Mouse (Mus musculus) embryonic facial prominence, embryonic 14.5 days (tissue): ENCODE measurements around the gene Gm21083. TPM values are rescaled to one million over a fixed set of nuclear protein-coding genes. Genes with fewer than 3 reads are reported as not detected.
"Not testable (repeated sequence)": the region's sequence is repeated elsewhere in the genome, so short reads cannot be mapped to it uniquely, and the experiment has no call there.

Experiments
- ATAC-seq: fragments of 200-750 bp; cut with Nextera tagmentation; 2 replicates; pipeline ENCODE4 v1.8.0; 2017; ENCODE audit warnings: low read depth, moderate number of reproducible peaks, moderate TSS enrichment
- DNase-seq: peaks from one replicate; pipeline ENCODE4 v3.0.0-alpha.2; 2015; ENCODE audit warnings: low spot score
- H3K27ac ChIP-seq: fragments of 300-500 bp; sonication (generic); replicated peaks from 2 replicates; pipeline ENCODE4 v1.5.1; 2014; ENCODE audit warnings: low read depth, mild to moderate bottlenecking, low read length, moderate library complexity
- H3K27me3 ChIP-seq: fragments of 300-500 bp; sonication (generic); replicated peaks from 2 replicates; pipeline ENCODE4 v1.6.1; 2014; ENCODE audit warnings: low read length; ENCODE audit not compliant: control insufficient read depth, insufficient read depth
- H3K36me3 ChIP-seq: fragments of 300-500 bp; sonication (generic); 2 replicates; pipeline ENCODE4 v1.6.1; 2014; ENCODE audit warnings: low read length, mixed read lengths; ENCODE audit not compliant: control insufficient read depth, insufficient read depth
- H3K4me1 ChIP-seq: fragments of 300-500 bp; sonication (generic); 2 replicates; pipeline ENCODE4 v1.6.1; 2014; ENCODE audit warnings: antibody characterized with exemption, low read length; ENCODE audit not compliant: control insufficient read depth, insufficient read depth
- H3K4me2 ChIP-seq: fragments of 300-500 bp; sonication (generic); 2 replicates; pipeline ENCODE4 v1.6.1; 2014; ENCODE audit warnings: low read depth, mild to moderate bottlenecking, low read length, moderate library complexity, mixed read lengths
- H3K4me3 ChIP-seq: fragments of 300-500 bp; sonication (generic); 2 replicates; pipeline ENCODE4 v1.5.1; 2014; ENCODE audit warnings: low read depth, mild to moderate bottlenecking, low read length
- H3K9ac ChIP-seq: fragments of 300-500 bp; sonication (generic); 2 replicates; pipeline ENCODE4 v1.6.1; 2014; ENCODE audit warnings: low read depth, mild to moderate bottlenecking, low read length, moderate library complexity, mixed read lengths
- H3K9me3 ChIP-seq: fragments of 300-500 bp; sonication (generic); 2 replicates; pipeline ENCODE4 v1.6.1; 2016; ENCODE audit warnings: low read length; ENCODE audit not compliant: control insufficient read depth
- WGBS: fragments of 180-500 bp; shearing (Covaris S2); extraction: QIAGEN DNeasy Blood & Tissue Kit; methylation state at CpG from one replicate; pipeline ENCODE4 v1.1.7; 2014; 5-methylcytosine and 5-hydroxymethylcytosine counted together
- polyA plus RNA-seq: library from polyadenylated mRNA; unstranded; fragments of >200 nt; fragmentation: Nextera tagmentation; extraction: Ambion mirVana; gene quantifications from 2 replicates; pipeline ENCODE4 v1.2.1, GENCODE M21; 2014

Gm21083 gene
- not detected in 2 replicates for polyA plus RNA-seq

- H3K4me1 ChIP-seq, H3K27me3 ChIP-seq, H3K4me2 ChIP-seq, DNase-seq, H3K4me3 ChIP-seq, H3K36me3 ChIP-seq, H3K9me3 ChIP-seq, H3K9ac ChIP-seq, H3K27ac ChIP-seq, ATAC-seq: not testable (repeated sequence)
- WGBS, result no CpG with 5 or more reads among the region's 1 CpGs
Measured at GRCm38 (mm10) chr5:15577033-15577432, at the start of gene Gm21083. TSS of gene Gm21083 (plus strand) at chr5:15577333.

DNA sequence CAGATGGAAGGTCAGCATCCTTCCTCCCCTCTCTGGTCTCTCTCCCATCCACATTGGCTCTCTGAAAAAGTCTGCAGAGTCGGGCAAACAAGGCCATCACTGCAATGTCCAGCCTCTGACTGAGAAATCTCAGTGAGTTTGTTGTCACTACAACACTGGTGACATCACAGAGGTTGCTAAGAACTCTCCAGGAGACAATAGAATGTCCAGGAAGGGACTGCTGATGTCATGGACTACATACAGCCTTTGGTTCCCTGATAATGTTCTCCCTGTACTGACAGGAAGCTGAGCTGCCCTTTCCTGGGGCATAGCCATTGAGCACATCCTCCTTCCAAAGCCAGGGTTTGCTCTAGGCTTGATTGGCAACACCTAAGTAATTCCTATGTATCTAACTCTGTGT lies 48.0 kb upstream of the Gm21083 start, which contains the start of gene Gm21190:
TSS of gene Gm21190 (minus strand) at position 101 of the 400 bp plus-strand sequence.
- not testable (repeated sequence) for H3K27ac ChIP-seq, H3K4me2 ChIP-seq, ATAC-seq, H3K27me3 ChIP-seq, H3K9ac ChIP-seq, H3K4me1 ChIP-seq, H3K9me3 ChIP-seq, H3K4me3 ChIP-seq, H3K36me3 ChIP-seq, DNase-seq
- no CpG with 5 or more reads among the region's 1 CpGs for WGBS

- H3K4me3 ChIP-seq, H3K36me3 ChIP-seq, DNase-seq, H3K27ac ChIP-seq, H3K9me3 ChIP-seq, H3K27me3 ChIP-seq, H3K4me2 ChIP-seq, H3K9ac ChIP-seq, H3K4me1 ChIP-seq, ATAC-seq: not testable (repeated sequence)
- 80% methylated on average over 6 of the region's 6 CpGs for WGBS
Measured at GRCm38 (mm10) chr5:15548642-15549041, 28.5 kb upstream of the Gm21083 start.

DNA sequence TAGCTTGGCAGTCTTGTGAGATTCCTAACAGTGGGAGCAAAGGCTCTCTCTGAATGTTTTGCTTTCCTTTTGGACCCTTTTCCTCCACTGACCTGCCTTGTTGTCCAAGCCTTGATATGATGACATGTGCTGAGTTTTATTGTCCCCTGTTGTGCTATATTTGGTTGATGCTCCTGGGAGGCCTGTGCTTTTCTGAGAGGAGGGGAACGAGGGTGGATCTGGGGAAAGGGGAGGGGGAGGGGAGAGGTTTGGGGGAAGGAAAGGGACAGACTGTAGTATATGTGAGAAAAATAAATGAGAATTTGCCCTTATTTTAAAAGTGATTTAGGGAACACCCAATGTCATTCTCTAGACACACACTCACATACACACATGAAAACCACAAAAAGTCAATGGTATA lies 28.0 kb upstream of the Gm21083 start:
- not testable (repeated sequence) for H3K4me3 ChIP-seq

DNA sequence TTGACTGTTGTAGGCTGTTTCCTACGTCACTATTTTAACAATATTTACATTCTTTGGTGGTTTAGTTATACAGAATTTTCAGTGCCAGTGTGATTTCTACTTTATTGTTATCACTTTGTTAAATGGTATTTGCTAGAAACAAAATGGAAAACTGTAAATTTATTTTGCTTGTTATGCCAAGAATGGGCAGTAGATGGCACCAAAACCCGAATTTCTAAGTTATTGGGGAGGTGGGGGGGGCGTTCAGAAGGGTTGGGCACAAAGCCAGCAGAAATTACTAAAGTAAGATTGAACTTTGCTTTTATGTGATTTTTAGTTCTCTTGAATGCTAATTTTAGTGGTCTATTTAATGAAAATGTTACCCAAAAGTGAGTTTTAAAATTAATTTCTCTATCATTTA lies 27.5 kb upstream of the Gm21083 start:
- WGBS, result 15% methylated on average over 3 of the region's 3 CpGs
- not testable (repeated sequence) for ATAC-seq, H3K9ac ChIP-seq, H3K36me3 ChIP-seq, H3K4me2 ChIP-seq, H3K27me3 ChIP-seq, H3K9me3 ChIP-seq, H3K4me1 ChIP-seq, H3K4me3 ChIP-seq, H3K27ac ChIP-seq, DNase-seq

More for the DNA sequence above, 28.0 kb upstream of the Gm21083 start:
- not testable (repeated sequence) for H3K9ac ChIP-seq, H3K27ac ChIP-seq, H3K27me3 ChIP-seq, H3K36me3 ChIP-seq, DNase-seq, H3K9me3 ChIP-seq, ATAC-seq, H3K4me2 ChIP-seq, H3K4me1 ChIP-seq
- WGBS, result 27% methylated on average over 1 of the region's 1 CpGs

DNA sequence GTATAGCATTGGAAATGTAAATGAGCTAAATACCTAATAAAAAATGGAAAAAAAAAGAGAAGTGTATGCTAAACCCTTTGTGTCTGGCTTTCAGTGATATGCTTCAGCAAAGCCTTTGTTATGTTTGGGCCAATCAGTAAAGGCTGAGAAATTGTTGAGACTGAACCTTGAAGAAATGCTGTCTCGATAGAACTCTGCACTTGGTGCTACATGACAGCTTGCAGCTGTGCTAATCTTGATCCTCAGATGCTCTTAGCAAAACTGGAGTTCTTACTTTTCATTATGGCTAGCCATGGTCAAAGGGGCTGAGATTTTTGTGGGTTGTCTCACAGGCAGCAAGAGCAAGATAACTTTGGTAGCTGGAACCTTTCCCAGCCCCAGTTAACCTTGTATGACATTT lies 18.5 kb upstream of the Gm21083 start:
- H3K4me1 ChIP-seq, H3K4me3 ChIP-seq, H3K4me2 ChIP-seq, H3K9me3 ChIP-seq, ATAC-seq, H3K9ac ChIP-seq, H3K27ac ChIP-seq, H3K27me3 ChIP-seq, H3K36me3 ChIP-seq, DNase-seq: not testable (repeated sequence)
- 66% methylated on average over 1 of the region's 1 CpGs for WGBS

DNA sequence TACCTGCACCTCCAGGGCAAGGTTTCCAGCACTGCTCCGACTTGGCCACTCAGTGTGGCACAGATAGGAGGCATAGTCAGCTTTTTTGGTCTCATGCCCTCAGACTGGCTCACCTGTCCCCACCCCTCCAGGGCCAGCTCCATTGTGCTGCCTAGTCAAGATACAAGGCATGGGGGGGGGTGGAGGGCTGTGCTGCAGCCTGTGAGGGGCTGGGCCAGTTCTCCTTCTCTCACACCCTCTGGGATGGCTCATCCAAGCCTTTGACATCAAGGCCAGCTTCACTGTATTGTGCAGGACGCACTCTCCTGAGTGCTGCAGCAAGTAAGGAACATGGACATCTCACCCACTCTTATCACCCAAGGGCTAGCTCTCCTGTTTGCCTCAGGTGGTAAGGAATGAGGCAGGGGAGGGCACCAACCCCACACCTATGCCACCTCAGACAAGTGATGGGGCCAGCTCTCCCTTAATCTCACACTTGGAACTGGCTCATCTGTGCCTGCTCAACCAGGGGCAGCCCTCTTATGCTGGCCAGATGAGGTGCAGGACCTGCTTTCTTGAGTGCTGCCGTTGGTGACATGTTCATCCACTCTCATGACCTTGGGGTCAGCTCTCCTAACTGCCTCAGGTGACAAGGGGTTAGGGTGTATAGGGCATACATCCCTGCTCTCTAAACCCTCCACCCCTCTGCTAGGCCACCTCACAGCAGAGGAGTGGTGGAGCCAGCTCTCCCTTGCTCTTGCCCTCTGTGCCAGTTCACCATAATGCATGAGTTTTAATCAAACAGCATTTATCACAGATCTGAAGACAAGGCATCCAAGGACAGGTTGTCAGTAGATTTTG lies 15.5 kb upstream of the Gm21083 start:
- not testable (repeated sequence) for H3K4me3 ChIP-seq

GRCm38 (mm10) chr5:15573735-15574134 lies 3.4 kb upstream of the Gm21083 start:
- ATAC-seq, H3K36me3 ChIP-seq, H3K9me3 ChIP-seq, H3K9ac ChIP-seq, H3K4me1 ChIP-seq, H3K4me2 ChIP-seq, H3K27ac ChIP-seq, H3K27me3 ChIP-seq, DNase-seq, H3K4me3 ChIP-seq: not testable (repeated sequence)

More for the DNA sequence above, 15.5 kb upstream of the Gm21083 start:
- H3K27me3 ChIP-seq, H3K9ac ChIP-seq, H3K9me3 ChIP-seq, H3K4me1 ChIP-seq, DNase-seq, H3K36me3 ChIP-seq, H3K27ac ChIP-seq, H3K4me2 ChIP-seq: not testable (repeated sequence)
- WGBS, result 85% methylated on average over 3 of the region's 3 CpGs
- ATAC-seq, result peak; percentile 37; the same call in 1 of the 2 replicates

DNA sequence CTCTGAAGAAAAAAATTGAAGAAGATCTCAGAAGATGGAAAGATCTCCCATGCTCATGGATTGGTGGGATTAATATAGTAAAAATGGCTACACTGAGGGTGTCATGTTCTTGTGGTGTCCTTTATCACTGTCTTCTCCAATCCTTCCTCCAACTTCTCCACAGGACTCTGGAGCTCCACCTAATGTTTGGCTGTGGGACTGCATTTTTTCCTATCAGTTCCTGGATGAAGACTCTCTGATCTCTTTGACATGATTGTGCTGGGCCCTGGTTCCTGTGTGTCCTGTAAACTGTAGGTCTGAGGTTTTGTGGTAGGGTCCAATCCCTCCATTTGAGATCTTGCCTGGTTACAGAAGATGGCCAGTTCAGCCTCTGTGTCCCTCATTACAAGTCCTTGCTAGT lies 9.2 kb downstream of the Gm21083 start:
- not testable (repeated sequence) for H3K9ac ChIP-seq, H3K9me3 ChIP-seq, ATAC-seq, H3K4me3 ChIP-seq, DNase-seq, H3K4me2 ChIP-seq, H3K27me3 ChIP-seq, H3K4me1 ChIP-seq, H3K36me3 ChIP-seq, H3K27ac ChIP-seq
